Mouse (Mus musculus) lung, postnatal 4 days (tissue): Measurements from ENCODE around the gene Skp1a.
A peak's percentile ranks its signal among the peaks of the same experiment; 100 is the strongest.

Experiments
- DNase-seq, 2 experiments: peaks; one replicate each; pipeline ENCODE4 v3.0.0; 2021

Skp1a gene

GRCm38 (mm10) chr11:52255077-52255476 lies 23.3 kb downstream of the Skp1a start:
- peak in 1 of 2 experiments; percentile 19 for DNase-seq

DNA sequence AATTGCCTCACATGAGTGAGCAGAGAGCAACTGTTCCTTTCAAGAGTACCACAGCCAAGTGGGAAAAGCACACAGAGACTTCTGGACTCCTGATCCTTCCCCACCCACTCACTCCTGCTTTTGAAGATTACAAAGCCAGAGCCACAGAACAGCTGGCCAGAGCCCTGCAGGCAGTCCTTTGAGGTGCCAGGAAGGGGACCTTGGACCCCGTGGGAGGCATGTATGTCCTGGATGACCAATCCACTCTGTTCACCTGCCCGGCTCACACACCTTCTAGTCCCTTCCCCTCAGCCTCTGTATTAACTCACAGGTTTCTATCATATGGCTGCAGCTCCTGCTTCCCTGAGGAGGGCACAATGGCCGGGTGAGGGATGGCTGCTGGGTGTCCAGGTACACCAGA lies 25.6 kb downstream of the Skp1a start:
- peak in 1 of 2 experiments; percentile 13 for DNase-seq

- peak in 1 of 2 experiments; percentile 17 for DNase-seq
These were observed 26.9 kb downstream of the Skp1a start for GRCm38 (mm10) chr11:52258711-52259110.

GRCm38 (mm10) chr11:52260878-52261277 lies 29.1 kb downstream of the Skp1a start:
- DNase-seq: peak in 1 of 2 experiments; percentile 15

- DNase-seq: peak; percentile 82
These were observed 30.1 kb downstream of the Skp1a start for GRCm38 (mm10) chr11:52261937-52262336.

- no peak for DNase-seq
These were observed 30.5 kb downstream of the Skp1a start for GRCm38 (mm10) chr11:52262338-52262737.

DNA sequence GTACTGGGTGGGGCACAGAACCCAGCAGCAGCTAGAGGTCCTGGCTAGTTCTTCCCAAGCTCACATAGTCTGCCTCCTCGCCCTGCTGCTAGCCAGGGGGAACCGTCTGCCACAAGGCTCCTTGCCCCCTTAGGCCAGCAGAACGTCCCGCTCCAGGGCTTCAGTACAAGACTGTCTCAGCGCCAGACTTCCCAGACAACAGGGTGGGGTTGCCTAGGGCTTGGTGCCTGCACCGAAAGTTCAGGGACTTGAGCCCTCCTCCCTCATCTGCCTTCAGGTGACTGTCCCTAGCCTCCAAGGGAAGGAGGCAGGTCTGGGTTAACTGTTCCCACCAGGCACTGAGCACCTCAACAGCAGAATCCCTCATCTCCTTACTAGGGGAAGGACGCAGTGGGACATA lies 33.1 kb downstream of the Skp1a start:
- peak in 1 of 2 experiments; percentile 26 for DNase-seq

DNA sequence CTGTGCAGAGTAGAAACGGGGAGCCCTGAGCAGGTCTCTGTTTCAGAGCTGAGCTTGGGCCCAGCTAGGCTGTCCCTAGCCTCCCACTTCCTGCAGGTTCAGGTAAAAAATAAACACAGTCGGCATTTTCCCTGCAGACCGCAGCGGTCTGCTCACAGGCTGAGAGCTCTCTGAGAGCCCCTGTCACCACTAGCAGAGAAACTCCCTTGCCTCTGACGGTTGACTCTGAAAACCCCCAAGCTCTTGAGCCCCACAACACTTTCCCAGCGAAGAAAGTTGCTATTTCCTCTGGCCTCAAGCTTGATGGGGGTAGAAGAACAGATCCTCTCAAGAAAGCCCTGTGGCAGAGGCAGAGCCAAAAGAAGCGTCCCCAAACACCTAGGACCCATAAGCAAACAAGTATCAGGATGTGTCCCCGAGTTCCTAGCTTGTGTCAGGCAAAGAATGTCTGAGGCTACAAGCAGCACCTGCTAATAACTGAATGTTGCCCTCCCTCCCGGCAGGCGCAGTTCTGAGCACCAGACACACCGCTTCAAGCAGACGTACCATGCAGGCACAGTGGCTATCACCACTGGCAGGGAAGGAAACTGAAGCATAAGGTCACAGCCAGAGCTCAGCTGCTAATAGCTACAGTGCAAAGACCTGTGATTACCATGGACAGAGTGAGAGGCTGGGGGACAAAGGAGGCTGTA lies 34.0 kb downstream of the Skp1a start:
- DNase-seq: peak in 1 of 2 experiments; percentile 29

DNA sequence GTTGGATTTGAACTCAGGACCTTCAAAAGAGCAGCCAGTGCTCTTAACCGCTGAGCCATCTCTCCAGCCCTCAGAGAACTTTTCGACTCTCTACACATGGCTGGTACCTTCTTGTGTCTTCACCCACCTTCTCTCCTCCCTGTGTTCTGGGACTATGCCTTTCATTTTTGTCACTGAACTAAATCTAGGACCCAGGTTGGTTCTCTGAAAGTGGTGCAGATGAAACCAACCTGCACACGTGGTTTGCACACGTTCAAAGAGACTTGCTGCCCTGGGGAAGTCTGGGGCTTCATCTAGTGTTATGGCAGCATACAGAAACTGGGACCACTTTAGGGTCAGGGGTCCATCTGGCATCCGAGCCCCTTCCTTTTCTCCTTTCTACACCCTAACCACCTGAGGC lies 35.5 kb downstream of the Skp1a start:
- no peak for DNase-seq

- peak; percentile 77 to 88 for DNase-seq
These were observed 36.5 kb downstream of the Skp1a start for GRCm38 (mm10) chr11:52268104-52268835.

GRCm38 (mm10) chr11:52269841-52270240 lies 38.0 kb downstream of the Skp1a start:
- peak in 1 of 2 experiments; percentile 51 for DNase-seq

DNA sequence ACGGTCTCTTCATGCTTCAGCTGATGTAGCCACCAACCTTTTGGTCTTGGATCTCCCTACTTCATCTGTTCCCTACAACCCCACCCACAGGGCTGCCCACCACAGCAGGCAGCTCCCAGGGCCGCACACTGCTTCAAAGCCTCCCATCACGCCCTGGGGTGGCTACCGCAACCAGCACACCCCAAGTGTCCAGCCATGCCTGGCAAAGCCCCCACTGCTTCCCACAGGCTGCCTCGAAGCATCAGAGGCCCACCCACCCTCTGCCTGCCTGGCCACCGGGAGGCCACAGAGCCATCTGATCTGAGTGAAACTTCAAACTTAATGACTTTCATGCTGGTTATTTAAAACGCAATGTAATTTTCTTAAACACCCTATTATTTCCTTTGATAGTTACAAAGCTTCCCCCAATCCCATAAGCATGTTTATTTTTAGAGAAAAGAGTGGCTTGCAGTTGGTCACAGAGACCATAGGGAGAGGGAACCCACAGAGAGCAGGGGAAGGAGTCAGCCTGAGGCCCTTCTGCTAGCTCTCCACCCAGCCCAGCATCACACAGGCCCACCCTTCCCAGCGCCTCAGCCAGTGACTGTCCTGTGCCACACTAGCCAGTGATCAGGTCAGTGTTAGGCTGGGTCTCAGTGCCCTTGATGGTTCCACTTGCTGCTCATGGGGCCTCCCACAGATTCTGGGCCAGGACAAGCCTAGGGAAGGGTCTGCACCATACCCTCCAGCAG lies 40.1 kb downstream of the Skp1a start:
- DNase-seq: peak in 1 of 2 experiments; percentile 47

- DNase-seq: peak in 1 of 2 experiments; percentile 42
These were observed 40.8 kb downstream of the Skp1a start for GRCm38 (mm10) chr11:52272619-52273018.

GRCm38 (mm10) chr11:52273183-52273941 lies 41.6 kb downstream of the Skp1a start:
- DNase-seq: peak; percentile 83 to 92

DNA sequence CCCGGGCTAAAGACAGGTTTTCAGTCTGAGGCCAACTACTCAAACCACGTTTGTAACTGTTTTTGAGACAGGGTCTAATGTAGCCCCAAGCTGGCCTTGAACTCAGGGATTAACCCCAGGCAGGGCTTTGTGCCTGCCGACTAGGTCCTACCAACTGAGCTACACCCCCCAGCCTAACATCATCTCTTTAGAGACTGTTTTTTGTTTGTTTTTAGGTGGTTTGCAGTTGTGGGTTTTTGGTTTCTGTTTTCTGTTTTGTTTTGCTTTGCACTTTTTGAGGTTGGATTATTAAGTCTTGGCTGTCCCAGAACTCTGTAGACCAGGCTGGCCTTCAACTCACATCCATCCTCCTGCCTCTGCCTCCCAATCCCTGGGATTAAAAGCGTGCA lies 42.1 kb downstream of the Skp1a start:
- no peak for DNase-seq

DNA sequence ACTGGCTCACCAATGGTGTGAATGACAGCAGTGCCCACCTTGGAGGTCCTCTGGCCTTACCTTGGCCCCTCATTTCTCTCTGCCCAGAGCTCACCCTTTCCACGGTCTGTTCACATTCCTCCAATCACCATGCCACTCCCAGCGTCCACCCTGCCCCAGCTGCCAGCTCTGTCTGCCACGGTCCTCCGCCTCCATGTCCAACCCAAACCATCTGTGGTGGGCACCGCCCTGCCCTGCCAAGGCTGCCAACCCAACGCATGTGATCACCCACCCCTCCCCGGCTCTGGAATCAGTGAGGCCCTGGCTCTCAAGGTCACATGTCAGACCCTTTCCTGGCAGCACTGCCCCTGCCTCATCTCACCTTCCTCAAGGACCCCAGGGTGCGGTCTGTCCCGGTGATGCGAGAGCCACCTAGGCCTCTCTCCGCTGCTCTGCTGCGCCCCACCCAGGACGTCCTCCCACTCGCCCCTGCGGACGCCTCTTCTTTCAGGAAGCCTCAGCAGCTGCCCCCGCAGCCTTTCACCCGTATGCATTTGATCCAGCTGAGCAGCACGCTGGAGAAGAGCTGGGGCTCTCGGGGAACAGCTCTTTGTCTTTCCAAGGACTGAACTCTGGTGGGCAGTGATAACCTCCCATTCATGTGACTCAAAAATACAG lies 42.8 kb downstream of the Skp1a start:
- DNase-seq: no peak

GRCm38 (mm10) chr11:52275366-52275765 lies 43.6 kb downstream of the Skp1a start:
- DNase-seq: no peak

DNA sequence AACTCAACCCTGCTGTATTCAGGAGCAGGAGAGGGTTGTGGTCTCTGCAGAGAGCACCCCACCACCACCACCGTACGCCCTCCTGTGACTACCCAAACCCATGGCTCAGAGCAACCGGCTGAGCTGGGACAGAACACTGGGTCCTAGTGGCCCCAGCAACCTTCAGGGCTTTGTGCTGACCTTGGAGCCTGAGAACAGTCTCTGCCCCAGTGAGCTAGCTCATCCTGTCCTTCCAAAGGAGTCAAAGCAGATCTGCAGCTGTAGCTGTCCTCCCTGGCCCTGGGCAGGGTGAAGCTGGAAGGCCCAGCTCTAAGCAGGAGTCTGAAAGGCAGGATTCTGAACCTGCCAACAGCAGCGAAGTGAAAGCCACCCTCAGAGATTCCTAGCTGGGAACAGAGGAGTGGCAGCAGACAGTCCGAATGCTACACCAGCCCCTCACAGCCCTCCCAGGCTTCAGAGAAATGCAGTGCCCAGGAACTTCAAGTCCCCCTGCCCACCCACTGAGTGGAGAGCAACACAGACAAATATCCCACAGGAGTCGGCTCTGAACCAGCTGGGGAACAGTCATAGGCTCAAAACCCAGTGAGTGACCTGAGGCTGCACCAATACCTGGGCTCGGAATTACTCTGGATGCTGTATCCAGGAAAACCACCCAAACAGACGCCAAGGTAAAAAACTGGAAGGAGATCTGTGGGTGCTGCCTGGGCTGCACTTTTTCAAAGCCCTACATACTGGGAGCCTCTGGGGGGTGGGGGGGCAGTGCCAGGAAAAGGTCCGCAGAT lies 44.2 kb downstream of the Skp1a start:
- no peak for DNase-seq

DNA sequence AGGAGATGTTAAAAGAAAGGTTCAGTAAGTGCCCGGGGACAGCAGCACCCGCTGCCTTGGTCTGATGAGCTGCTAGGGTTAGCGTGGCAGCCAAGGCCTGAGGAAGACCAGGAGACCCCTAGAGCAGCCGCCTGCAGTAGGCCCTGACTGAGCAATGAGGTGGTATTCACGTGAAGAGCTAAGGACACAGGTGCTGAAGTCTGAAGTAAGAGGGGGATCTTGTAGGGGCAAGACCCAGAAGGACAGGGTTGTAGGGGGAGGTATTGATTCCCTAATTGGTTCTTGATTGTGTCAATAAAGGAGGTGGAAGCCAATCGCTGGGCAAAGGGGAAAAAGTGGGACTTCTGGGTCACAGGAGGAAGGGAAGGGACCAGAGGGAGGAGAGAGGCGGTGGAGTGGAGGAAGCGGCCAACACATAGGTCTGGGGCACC lies 45.2 kb downstream of the Skp1a start:
- DNase-seq: no peak

DNA sequence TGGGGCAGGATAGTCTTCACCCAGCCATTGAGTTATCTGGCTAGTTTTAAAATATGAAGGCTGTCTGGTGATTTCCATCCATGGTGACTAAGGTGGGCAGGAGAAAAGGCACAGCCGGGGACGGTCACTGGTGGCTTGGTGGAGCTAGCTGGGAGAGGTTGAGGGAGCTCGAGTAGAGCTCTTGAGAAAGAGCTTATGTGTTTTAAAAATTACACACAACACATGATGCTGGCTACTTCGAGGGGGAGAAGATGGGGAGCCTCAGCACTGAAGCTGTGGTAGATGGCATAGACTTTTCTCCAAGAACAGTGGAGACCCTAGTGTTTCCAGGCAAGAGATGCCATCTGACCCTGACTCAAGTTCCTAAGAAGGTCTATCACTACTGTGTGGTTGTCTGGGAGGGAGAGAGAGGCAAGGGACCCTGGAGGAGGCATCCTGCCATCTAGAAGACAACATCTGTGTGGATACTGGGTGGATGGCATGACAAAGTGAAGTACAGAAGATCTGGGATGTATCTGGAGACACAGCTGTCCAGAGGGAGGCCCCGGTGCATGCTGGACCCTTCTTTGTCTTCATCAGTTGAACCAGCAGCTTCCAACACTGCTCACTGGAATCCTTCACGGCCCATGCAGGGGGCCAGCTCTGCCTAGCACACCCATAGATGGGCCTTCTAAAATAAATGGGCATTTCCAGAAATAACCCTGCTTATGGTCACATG lies 45.8 kb downstream of the Skp1a start:
- no peak for DNase-seq

GRCm38 (mm10) chr11:52278164-52278563 lies 46.4 kb downstream of the Skp1a start:
- no peak for DNase-seq
